Mouse (Mus musculus) embryonic facial prominence, embryonic 10.5 days (tissue): ENCODE data around the gene Pik3c2a. TPM values are rescaled to one million over a fixed set of nuclear protein-coding genes. Genes with fewer than 3 reads are reported as not detected.

Experiments
- DNase-seq: peaks from one replicate; pipeline ENCODE4 v3.0.0-alpha.2; 2017; ENCODE audit warnings: low spot score
- H3K27ac ChIP-seq: fragments of 300-500 bp; sonication (generic); replicated peaks from 2 replicates; pipeline ENCODE4 v1.5.1; 2016; ENCODE audit warnings: mild to moderate bottlenecking
- H3K27me3 ChIP-seq: fragments of 300-500 bp; sonication (generic); replicated peaks from 2 replicates; pipeline ENCODE4 v1.6.1; 2016; ENCODE audit warnings: low read depth, mild to moderate bottlenecking; ENCODE audit not compliant: poor library complexity, severe bottlenecking
- H3K36me3 ChIP-seq: fragments of 300-500 bp; sonication (generic); replicated peaks from 2 replicates; pipeline ENCODE4 v1.6.1; 2016; ENCODE audit warnings: mild to moderate bottlenecking, moderate library complexity
- H3K4me1 ChIP-seq: fragments of 300-500 bp; sonication (generic); 2 replicates; pipeline ENCODE4 v1.6.1; 2016
- H3K4me3 ChIP-seq: fragments of 300-500 bp; sonication (generic); 2 replicates; pipeline ENCODE4 v1.5.1; 2016; ENCODE audit warnings: mild to moderate bottlenecking, moderate library complexity
- H3K9me3 ChIP-seq: fragments of 300-500 bp; sonication (generic); 2 replicates; pipeline ENCODE4 v1.6.1; 2016; ENCODE audit warnings: mild to moderate bottlenecking
- WGBS: fragments of 180-500 bp; shearing (Covaris S2); methylation state at CpG from one replicate; pipeline ENCODE4 v1.1.7; 2016; 5-methylcytosine and 5-hydroxymethylcytosine counted together
- polyA plus RNA-seq: library from polyadenylated mRNA; unstranded; fragments of >200 nt; fragmentation: Nextera tagmentation; extraction: Ambion mirVana; gene quantifications from 2 replicates; pipeline ENCODE4 v1.2.1, GENCODE M21; 2016

Pik3c2a gene
- polyA plus RNA-seq = 32.8 and 33.7 TPM in 2 replicates

GRCm38 (mm10) chr7:116443004-116443696 is at the start of gene Pik3c2a:
Gene Pik3c2a (minus strand): TSS chr7:116443449.
- H3K27ac ChIP-seq = peak within 1 kb of the TSS; percentile 95
- peaks cover 31% of the 10 kb centered on the region for H3K4me1 ChIP-seq
- under 1% methylated on average over 72 of the region's 72 CpGs for WGBS
- peak within 1 kb of the TSS; percentile 86 for H3K4me3 ChIP-seq
- DNase-seq = peak; percentile 98
- H3K27me3 ChIP-seq = no peaks in the 10 kb centered on the region
- H3K9me3 ChIP-seq = no peaks in the 10 kb centered on the region
- peaks cover 8% of the 10 kb centered on the region for H3K36me3 ChIP-seq

- 79% methylated on average over 4 of the region's 4 CpGs for WGBS
- Histone ChIP-seq H3K9me3 (no peaks in the 10 kb centered on the region), H3K27ac (no peak overlapping the region), H3K27me3 (no peaks in the 10 kb centered on the region), H3K4me1 (no peaks in the 10 kb centered on the region), H3K4me3 (no peak overlapping the region), H3K36me3 (no peaks in the 10 kb centered on the region)
- DNase-seq = no peak
Observed at GRCm38 (mm10) chr7:116491113-116491512, 47.9 kb upstream of the Pik3c2a start.

GRCm38 (mm10) chr7:116485062-116485601 is 41.9 kb upstream of the Pik3c2a start:
- DNase-seq = no peak
- Histone ChIP-seq H3K4me3 (no peak overlapping the region), H3K36me3 (no peaks in the 10 kb centered on the region), H3K27ac (no peak overlapping the region), H3K9me3 (no peaks in the 10 kb centered on the region), H3K27me3 (no peaks in the 10 kb centered on the region), H3K4me1 (no peaks in the 10 kb centered on the region)
- 80% methylated on average over 1 of the region's 1 CpGs for WGBS

GRCm38 (mm10) chr7:116484213-116484612 is 41.0 kb upstream of the Pik3c2a start:
- no peak overlapping the region for H3K27ac ChIP-seq
- H3K4me1 ChIP-seq = no peaks in the 10 kb centered on the region
- H3K9me3 ChIP-seq = no peaks in the 10 kb centered on the region
- DNase-seq = no peak
- H3K27me3 ChIP-seq = no peaks in the 10 kb centered on the region
- 81% methylated on average over 5 of the region's 5 CpGs for WGBS
- no peak overlapping the region for H3K4me3 ChIP-seq
- H3K36me3 ChIP-seq = no peaks in the 10 kb centered on the region

GRCm38 (mm10) chr7:116483782-116484181 is 40.5 kb upstream of the Pik3c2a start:
- no peak for DNase-seq
- Histone ChIP-seq H3K27ac (no peak overlapping the region), H3K4me3 (no peak overlapping the region), H3K36me3 (no peaks in the 10 kb centered on the region), H3K4me1 (no peaks in the 10 kb centered on the region), H3K27me3 (no peaks in the 10 kb centered on the region), H3K9me3 (no peaks in the 10 kb centered on the region)
- WGBS = 82% methylated on average over 5 of the region's 5 CpGs

- H3K4me1 ChIP-seq = no peaks in the 10 kb centered on the region
- no peak overlapping the region for H3K27ac ChIP-seq
- no peaks in the 10 kb centered on the region for H3K27me3 ChIP-seq
- H3K9me3 ChIP-seq = no peaks in the 10 kb centered on the region
- no peaks in the 10 kb centered on the region for H3K36me3 ChIP-seq
- 71% methylated on average over 1 of the region's 1 CpGs for WGBS
- DNase-seq = no peak
- no peak overlapping the region for H3K4me3 ChIP-seq
Observed at GRCm38 (mm10) chr7:116483106-116483505, 39.9 kb upstream of the Pik3c2a start.

- 78% methylated on average over 5 of the region's 5 CpGs for WGBS
- H3K4me1 ChIP-seq = no peaks in the 10 kb centered on the region
- no peaks in the 10 kb centered on the region for H3K27me3 ChIP-seq
- H3K4me3 ChIP-seq = no peak overlapping the region
- H3K9me3 ChIP-seq = no peaks in the 10 kb centered on the region
- DNase-seq = no peak
- no peaks in the 10 kb centered on the region for H3K36me3 ChIP-seq
- no peak overlapping the region for H3K27ac ChIP-seq
Observed at GRCm38 (mm10) chr7:116476264-116476663, 33.0 kb upstream of the Pik3c2a start.

GRCm38 (mm10) chr7:116475836-116476235 is 32.6 kb upstream of the Pik3c2a start:
- DNase-seq = no peak
- H3K27me3 ChIP-seq = no peaks in the 10 kb centered on the region
- no peak overlapping the region for H3K4me3 ChIP-seq
- H3K9me3 ChIP-seq = no peaks in the 10 kb centered on the region
- H3K27ac ChIP-seq = no peak overlapping the region
- H3K4me1 ChIP-seq = no peaks in the 10 kb centered on the region
- H3K36me3 ChIP-seq = no peaks in the 10 kb centered on the region

- Histone ChIP-seq H3K9me3 (no peaks in the 10 kb centered on the region), H3K36me3 (no peaks in the 10 kb centered on the region), H3K4me1 (peaks cover 6% of the 10 kb centered on the region; the same call in 1 of the 2 replicates), H3K27ac (no peak overlapping the region), H3K27me3 (no peaks in the 10 kb centered on the region), H3K4me3 (no peak overlapping the region)
- WGBS = 57% methylated on average over 8 of the region's 8 CpGs
- DNase-seq = no peak
Observed at GRCm38 (mm10) chr7:116462114-116462513, 18.9 kb upstream of the Pik3c2a start.

- Histone ChIP-seq H3K4me3 (no peak overlapping the region), H3K9me3 (no peaks in the 10 kb centered on the region), H3K36me3 (no peaks in the 10 kb centered on the region), H3K27ac (no peak overlapping the region), H3K27me3 (no peaks in the 10 kb centered on the region), H3K4me1 (peaks cover 6% of the 10 kb centered on the region; the same call in 1 of the 2 replicates)
- WGBS = 48% methylated on average over 3 of the region's 3 CpGs
- no peak for DNase-seq
Observed at GRCm38 (mm10) chr7:116458985-116459441, 15.8 kb upstream of the Pik3c2a start.

GRCm38 (mm10) chr7:116457391-116457790 is 14.1 kb upstream of the Pik3c2a start:
- H3K27ac ChIP-seq = no peak overlapping the region
- H3K36me3 ChIP-seq = no peaks in the 10 kb centered on the region
- no peak for DNase-seq
- peaks cover 3% of the 10 kb centered on the region; the same call in 1 of the 2 replicates for H3K4me1 ChIP-seq
- H3K27me3 ChIP-seq = no peaks in the 10 kb centered on the region
- H3K4me3 ChIP-seq = no peak overlapping the region
- 87% methylated on average over 6 of the region's 6 CpGs for WGBS
- no peaks in the 10 kb centered on the region for H3K9me3 ChIP-seq

- Histone ChIP-seq H3K4me3 (no peak overlapping the region), H3K36me3 (no peaks in the 10 kb centered on the region), H3K9me3 (no peaks in the 10 kb centered on the region), H3K27me3 (no peaks in the 10 kb centered on the region), H3K27ac (no peak overlapping the region), H3K4me1 (no peaks in the 10 kb centered on the region)
- 83% methylated on average over 4 of the region's 4 CpGs for WGBS
- DNase-seq = no peak
Observed at GRCm38 (mm10) chr7:116456964-116457363, 13.7 kb upstream of the Pik3c2a start.

GRCm38 (mm10) chr7:116446645-116447044 is 3.4 kb upstream of the Pik3c2a start:
- H3K27me3 ChIP-seq = no peaks in the 10 kb centered on the region
- DNase-seq = no peak
- H3K36me3 ChIP-seq = no peaks in the 10 kb centered on the region
- no peaks in the 10 kb centered on the region for H3K9me3 ChIP-seq
- WGBS = 80% methylated on average over 3 of the region's 3 CpGs
- H3K4me3 ChIP-seq = no peak overlapping the region
- peaks cover 23% of the 10 kb centered on the region for H3K4me1 ChIP-seq
- H3K27ac ChIP-seq = no peak overlapping the region
